Mouse (Mus musculus) macrophage (primary cell): Measurements from ENCODE around the gene Chga. TPM values are rescaled to one million over a fixed set of nuclear protein-coding genes. Genes with fewer than 3 reads are reported as not detected.
A peak's percentile ranks its signal among the peaks of the same experiment; 100 is the strongest.

Experiments used
- H3K27ac ChIP-seq: fragments of 350-480 bp; formaldehyde crosslinking; 2 replicates; pipeline ENCODE4 v1.9.0; 2021
- H3K36me3 ChIP-seq: fragments of 350-480 bp; formaldehyde crosslinking; 2 replicates; pipeline ENCODE4 v1.9.0; 2021; ENCODE audit errors: inconsistent target
- H3K4me3 ChIP-seq: fragments of 350-480 bp; formaldehyde crosslinking; 2 replicates; pipeline ENCODE4 v1.9.0; 2021; ENCODE audit errors: inconsistent target
- H3K79me2 ChIP-seq: fragments of 350-480 bp; formaldehyde crosslinking; 2 replicates; pipeline ENCODE4 v1.9.0; 2021; ENCODE audit errors: inconsistent target
- WGBS: methylation state at CpG from one replicate; pipeline ENCODE4 v1.1.7; 2026; ENCODE audit warnings: inconsistent platforms; ENCODE audit not compliant: missing documents; 5-methylcytosine and 5-hydroxymethylcytosine counted together
- polyA plus RNA-seq: library from polyadenylated mRNA; stranded (reverse); fragments of 250-400 nt; gene quantifications from 3 replicates; pipeline ENCODE4 v1.2.4, GENCODE M21; 2018; ENCODE audit warnings: inconsistent platforms
- total RNA-seq, 78 experiments: library from RNA; depleted of rRNA; stranded (reverse); fragments of 250-400 nt; gene quantifications; 1 replicate in 9 of 78; 2 replicates in 24 of 78; 3 replicates in 43 of 78; 4 replicates in 2 of 78; pipeline ENCODE4 v1.2.4; 2018; ENCODE audit warnings: inconsistent platforms in 56 of 78

Gene Chga
- total RNA-seq (2018; cell fraction: chromatin; rRNA removed): not detected
- total RNA-seq (2018; cell fraction: cytosol; rRNA removed): not detected
- not detected for total RNA-seq (2018; cell fraction: nucleus; rRNA removed)
- polyA plus RNA-seq: not detected in 3 replicates

DNA sequence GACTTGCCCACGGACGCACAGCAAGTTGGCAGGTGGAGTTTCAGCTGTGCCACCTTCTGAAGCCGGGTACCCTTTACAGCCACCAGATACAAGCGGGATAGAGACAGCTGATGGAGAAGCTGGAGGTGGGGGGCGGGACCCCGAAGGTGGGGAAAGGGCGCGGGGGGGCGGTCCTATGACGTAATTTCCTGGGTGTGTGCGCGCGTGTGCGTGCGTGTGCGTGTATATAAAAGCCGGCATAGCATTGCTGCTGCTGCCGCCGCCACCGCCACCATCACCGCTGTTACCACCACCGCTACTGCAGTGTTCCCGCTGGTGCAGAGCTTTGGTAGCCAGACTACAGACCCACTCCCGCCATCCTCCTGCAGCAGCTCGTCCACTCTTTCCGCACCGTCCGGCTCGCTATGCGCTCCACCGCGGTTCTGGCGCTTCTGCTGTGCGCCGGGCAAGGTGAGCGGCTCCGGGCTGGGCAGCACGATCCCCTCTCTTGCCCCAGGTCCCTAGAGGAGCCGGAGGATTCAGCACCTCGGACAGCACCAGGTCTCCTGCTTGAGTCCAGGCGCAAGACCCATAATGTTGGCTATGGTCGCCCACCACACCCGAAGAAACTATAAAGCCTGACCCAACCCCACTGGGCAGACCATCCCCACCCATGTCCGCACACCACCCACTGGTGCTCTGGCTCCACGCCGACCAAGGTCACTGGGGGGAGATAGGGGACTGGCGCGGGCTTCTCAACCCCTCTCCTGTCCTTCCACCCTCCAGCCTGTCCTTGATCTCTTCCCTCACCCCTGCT, at the start of gene Chga:
Chga (plus strand) TSS at position 249 of the 796 bp plus-strand sequence.
- H3K27ac ChIP-seq: no peak within 1 kb of the TSS
- no peaks in the 10 kb centered on the region for H3K79me2 ChIP-seq
- H3K4me3 ChIP-seq: no peak within 1 kb of the TSS
- 6% methylated on average over 46 of the region's 48 CpGs for WGBS
- no peaks in the 10 kb centered on the region for H3K36me3 ChIP-seq

- H3K4me3 ChIP-seq: no peak overlapping the region
- H3K79me2 ChIP-seq: no peaks in the 10 kb centered on the region
- 97% methylated on average over 8 of the region's 9 CpGs for whole genome bisulfite sequencing
- H3K36me3 ChIP-seq: no peaks in the 10 kb centered on the region
- no peak overlapping the region for H3K27ac ChIP-seq
Measured at GRCm38 (mm10) chr12:102505131-102505713, 49.5 kb upstream of the Chga start.

DNA sequence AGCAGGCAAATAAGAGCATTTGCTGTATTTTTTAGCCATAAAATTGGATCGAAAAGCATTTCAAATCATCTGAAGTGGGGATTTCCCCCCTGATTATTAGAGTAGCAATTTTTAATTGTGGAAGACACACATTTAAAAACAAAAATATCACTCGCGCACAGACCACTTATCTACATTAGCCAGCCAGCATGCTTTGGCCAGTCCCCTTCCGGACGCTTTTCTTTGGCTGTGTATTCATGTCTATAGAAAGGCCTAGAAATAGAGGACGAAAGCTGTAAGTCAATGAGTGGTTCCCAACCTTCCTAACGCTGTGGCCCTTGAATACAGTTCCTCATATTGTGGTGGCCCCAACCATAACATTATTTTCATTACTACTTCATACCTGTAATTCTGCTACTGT, 48.8 kb upstream of the Chga start:
- whole genome bisulfite sequencing: 90% methylated on average over 7 of the region's 7 CpGs
- H3K4me3 ChIP-seq: no peak overlapping the region
- no peaks in the 10 kb centered on the region for H3K36me3 ChIP-seq
- no peak overlapping the region for H3K27ac ChIP-seq
- H3K79me2 ChIP-seq: no peaks in the 10 kb centered on the region

DNA sequence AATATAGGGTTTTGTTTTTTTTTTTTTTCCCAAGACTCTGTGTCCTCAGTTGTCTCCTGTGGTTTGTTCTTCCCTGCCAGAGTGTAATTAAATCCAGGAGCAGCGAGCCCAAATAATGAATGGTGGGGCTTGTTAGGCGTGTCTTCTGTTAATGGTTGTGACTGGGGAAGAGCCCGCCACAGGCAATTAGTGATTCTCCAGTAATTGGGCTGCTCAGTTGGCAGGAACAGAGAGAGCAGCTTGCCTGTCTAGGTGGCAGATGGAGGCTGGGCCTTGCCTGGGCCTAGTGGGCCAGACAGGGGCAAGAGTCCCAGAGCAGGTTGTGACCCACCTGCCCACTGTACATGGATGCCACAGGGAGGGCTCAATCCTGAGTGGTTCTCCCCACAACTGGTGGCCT, 43.4 kb upstream of the Chga start:
- WGBS: 100% methylated on average over 3 of the region's 3 CpGs
- H3K79me2 ChIP-seq: no peaks in the 10 kb centered on the region
- H3K36me3 ChIP-seq: no peaks in the 10 kb centered on the region
- H3K27ac ChIP-seq: no peak overlapping the region
- no peak overlapping the region for H3K4me3 ChIP-seq

DNA sequence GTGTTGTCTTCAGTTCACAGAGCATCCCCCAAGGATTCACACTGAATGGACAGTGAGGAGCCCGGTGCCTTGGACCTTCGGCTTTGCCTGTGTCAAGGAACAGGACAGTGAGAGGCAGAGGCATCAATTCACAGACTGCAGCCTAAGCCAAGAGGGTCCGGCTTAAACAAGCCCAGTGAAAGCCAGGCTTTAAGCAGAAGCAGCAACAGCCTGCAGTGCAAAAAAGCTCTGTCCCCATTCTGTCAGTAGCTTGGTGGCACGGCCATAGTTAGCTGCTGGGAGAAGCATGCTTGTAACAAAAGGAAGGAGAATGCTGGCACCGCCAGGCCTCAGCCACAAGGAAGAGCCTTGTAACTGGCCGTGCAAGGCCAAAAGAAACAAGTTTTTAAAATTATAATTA, 40.6 kb upstream of the Chga start:
- H3K36me3 ChIP-seq: no peaks in the 10 kb centered on the region
- no peaks in the 10 kb centered on the region for H3K79me2 ChIP-seq
- 97% methylated on average over 6 of the region's 6 CpGs for WGBS
- H3K4me3 ChIP-seq: no peak overlapping the region
- no peak overlapping the region for H3K27ac ChIP-seq

DNA sequence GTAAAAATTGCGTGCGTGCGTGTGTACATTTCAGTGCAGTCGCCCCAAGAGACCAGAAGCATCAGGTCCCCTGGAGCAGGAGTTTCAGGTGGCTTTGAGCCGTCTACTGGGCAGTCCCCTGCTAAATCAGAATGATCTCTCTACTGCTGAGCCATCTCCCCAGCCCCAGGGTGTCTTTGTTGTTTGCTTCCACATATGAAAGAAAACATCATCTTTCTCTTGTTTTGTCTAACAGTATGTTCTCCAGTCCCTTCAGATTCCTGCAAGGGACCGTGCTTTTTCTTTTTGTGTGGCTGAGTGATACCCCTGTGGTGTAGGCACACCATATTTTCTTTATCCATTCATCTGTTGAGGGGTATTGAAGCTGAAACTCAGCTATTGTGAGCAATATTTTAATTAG, 40.0 kb upstream of the Chga start:
- no peaks in the 10 kb centered on the region for H3K79me2 ChIP-seq
- H3K36me3 ChIP-seq: no peaks in the 10 kb centered on the region
- no peak overlapping the region for H3K27ac ChIP-seq
- WGBS: 95% methylated on average over 6 of the region's 6 CpGs
- no peak overlapping the region for H3K4me3 ChIP-seq

DNA sequence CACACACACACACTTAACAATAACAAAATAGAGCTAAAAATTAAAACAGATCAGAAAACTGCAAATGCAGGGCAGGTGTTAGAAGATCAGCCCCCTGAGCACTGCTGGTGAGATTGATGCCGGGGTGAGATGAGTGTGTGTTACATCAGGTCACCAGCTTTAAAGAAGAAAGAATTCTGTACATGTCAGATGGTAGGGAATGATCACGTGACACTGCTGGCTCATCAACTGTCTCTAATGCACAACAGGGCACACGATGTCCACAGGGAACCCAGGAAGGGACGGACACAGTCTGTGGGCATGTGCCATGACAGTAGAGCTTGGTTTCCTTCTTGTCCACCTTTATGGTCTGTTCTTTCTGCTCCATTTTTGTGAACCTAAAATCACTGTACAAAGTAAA, 38.6 kb upstream of the Chga start:
- H3K27ac ChIP-seq: no peak overlapping the region
- no peaks in the 10 kb centered on the region for H3K79me2 ChIP-seq
- H3K4me3 ChIP-seq: no peak overlapping the region
- H3K36me3 ChIP-seq: no peaks in the 10 kb centered on the region
- 90% methylated on average over 4 of the region's 4 CpGs for WGBS

GRCm38 (mm10) chr12:102517647-102518046, 37.1 kb upstream of the Chga start:
- Histone ChIP-seq H3K27ac (peak overlapping the region; percentile 64), H3K79me2 (no peaks in the 10 kb centered on the region), H3K4me3 (no peak overlapping the region), H3K36me3 (no peaks in the 10 kb centered on the region)
- 6% methylated on average over 13 of the region's 13 CpGs for WGBS

DNA sequence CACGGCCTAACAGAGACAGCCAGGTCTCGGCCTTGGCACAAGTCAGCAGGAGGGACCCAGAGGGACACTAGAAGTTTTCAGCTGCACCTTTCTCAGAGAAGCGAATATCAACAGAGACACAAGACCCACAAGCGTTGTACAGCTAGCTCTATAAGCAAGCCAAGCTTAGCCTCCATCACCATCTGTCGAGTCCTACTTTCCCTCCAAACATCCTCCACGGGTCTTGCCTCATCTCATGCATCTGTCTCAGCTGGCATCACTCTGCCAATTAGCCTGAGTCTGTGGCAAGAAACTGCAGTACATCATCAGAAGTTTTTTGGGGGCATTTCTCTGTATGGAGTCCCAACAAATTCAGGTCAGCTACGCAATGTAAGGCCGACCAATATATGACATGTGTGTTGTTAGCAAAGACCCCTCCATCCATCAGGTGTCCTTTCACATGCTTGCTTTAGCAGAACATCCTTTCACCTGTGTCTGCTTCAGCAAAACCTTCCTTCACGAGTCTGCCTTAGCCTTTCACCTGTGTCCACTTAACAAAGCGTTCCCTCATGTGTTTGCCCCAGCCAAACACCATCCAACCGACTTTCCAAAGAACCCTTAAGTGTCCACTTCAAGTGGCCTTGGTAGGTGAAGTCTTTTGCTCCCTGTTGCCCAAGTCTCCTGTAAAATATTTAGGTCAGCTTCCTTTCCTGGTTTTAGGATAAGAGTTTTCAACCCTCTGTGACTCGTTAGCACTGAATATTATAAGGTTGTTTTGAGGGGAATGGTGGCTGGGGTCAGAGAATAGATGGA, 34.6 kb upstream of the Chga start:
- Histone ChIP-seq H3K79me2 (no peaks in the 10 kb centered on the region), H3K36me3 (no peaks in the 10 kb centered on the region), H3K27ac (no peak overlapping the region), H3K4me3 (no peak overlapping the region)
- WGBS: 90% methylated on average over 12 of the region's 12 CpGs

GRCm38 (mm10) chr12:102521777-102522319, 32.9 kb upstream of the Chga start:
- H3K36me3 ChIP-seq: no peaks in the 10 kb centered on the region
- no peaks in the 10 kb centered on the region for H3K79me2 ChIP-seq
- no peak overlapping the region for H3K4me3 ChIP-seq
- WGBS: 58% methylated on average over 12 of the region's 13 CpGs
- H3K27ac ChIP-seq: no peak overlapping the region

DNA sequence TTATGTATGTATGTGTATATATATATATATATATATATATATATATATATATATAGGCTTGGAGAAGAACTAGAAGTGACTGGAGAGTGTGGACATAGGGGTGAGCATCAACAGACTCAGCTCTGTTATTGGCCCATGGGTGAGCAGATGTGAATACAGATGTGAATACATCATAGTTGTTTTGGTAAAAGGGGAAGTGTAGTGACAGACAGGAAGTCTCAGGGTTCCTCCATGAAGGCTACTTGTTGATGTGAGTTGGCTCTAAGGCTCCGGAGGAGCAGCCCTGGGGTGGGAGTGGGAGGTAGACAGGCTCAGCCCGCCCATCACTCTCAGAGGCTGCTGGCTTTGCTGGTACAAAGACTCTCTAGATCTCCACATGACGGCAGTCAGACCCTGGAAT, 30.6 kb upstream of the Chga start:
- Histone ChIP-seq H3K79me2 (no peaks in the 10 kb centered on the region), H3K36me3 (no peaks in the 10 kb centered on the region), H3K27ac (no peak overlapping the region), H3K4me3 (no peak overlapping the region)
- 41% methylated on average over 3 of the region's 3 CpGs for WGBS

DNA sequence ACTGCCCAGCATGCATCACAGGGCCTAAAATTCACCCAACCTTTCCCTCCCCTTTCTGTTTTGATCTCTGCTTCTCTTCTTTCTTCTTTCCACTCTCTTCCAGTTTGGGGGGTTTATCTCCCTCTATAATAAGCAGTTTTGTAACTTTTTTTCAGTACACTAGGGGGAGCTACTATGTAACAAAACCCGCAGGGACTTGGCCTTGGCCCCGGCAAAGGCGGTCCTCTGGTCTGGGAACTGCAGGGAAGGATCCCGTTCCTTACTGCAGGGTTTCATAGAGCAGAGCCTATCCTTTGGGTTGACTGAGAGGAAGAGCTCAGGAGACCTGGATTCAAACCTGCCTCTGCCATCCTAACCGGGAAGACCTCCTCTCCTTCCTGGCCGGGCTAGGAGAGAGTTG, 30.0 kb upstream of the Chga start:
- 56% methylated on average over 6 of the region's 6 CpGs for WGBS
- H3K79me2 ChIP-seq: no peaks in the 10 kb centered on the region
- H3K27ac ChIP-seq: no peak overlapping the region
- no peak overlapping the region for H3K4me3 ChIP-seq
- H3K36me3 ChIP-seq: no peaks in the 10 kb centered on the region

DNA sequence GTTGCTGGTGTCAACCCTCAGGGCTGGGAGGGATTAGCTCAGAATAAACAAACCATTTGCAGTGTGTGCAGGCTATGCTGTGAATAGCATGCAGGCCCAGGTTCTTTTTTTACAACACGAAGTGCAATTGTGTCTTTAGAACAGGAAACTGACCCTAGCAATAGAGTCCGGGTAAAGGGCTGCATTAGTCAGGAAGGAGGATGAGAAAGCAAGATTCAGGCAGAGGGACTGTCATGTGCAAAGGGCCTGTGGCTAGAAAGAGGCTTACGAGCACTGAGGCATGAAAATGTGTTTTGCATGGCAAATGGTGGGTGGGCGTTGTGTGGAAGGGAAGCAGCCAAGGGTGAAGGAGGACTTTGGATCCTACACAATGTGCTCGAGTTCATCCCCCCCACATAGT, 26.8 kb upstream of the Chga start:
- Histone ChIP-seq H3K36me3 (no peaks in the 10 kb centered on the region), H3K27ac (no peak overlapping the region), H3K4me3 (no peak overlapping the region), H3K79me2 (no peaks in the 10 kb centered on the region)
- 83% methylated on average over 5 of the region's 5 CpGs for WGBS

DNA sequence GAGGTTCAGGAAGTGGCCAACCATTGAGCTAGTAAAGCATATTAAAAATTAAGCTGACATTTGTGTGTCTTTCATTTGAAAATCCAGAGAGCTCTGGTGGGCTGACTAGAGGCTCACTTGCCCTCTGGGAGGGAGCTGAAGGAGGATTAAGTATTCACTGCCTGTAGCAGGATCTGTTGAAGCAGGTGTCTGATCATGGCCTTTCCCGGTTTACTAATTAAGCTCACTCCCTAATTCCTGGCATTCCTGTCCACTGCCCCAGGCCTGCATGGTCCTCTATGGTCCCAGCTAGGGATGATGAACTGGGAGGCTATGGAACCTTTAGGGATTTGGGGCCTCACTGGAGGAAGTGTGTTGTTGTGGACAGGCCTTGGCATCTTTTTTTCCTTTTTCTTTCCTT, 19.0 kb upstream of the Chga start:
- H3K79me2 ChIP-seq: no peaks in the 10 kb centered on the region
- WGBS: 90% methylated on average over 1 of the region's 1 CpGs
- no peaks in the 10 kb centered on the region for H3K36me3 ChIP-seq
- no peak overlapping the region for H3K27ac ChIP-seq
- no peak overlapping the region for H3K4me3 ChIP-seq

- Histone ChIP-seq H3K79me2 (no peaks in the 10 kb centered on the region), H3K4me3 (no peak overlapping the region), H3K36me3 (no peaks in the 10 kb centered on the region), H3K27ac (no peak overlapping the region)
- WGBS: 98% methylated on average over 6 of the region's 8 CpGs
Measured at GRCm38 (mm10) chr12:102540278-102540677, 14.5 kb upstream of the Chga start.
